Mouse (Mus musculus) CD4-positive, CD25-positive, alpha-beta regulatory T cell, adult 4 months (primary cell): ENCODE measurements around the gene Jund. TPM values are rescaled to one million over a fixed set of nuclear protein-coding genes. Genes with fewer than 3 reads are reported as not detected.
A peak's percentile ranks its signal among the peaks of the same experiment; 100 is the strongest.

ENCODE experiments used
- ATAC-seq: one replicate; pipeline ENCODE4 v1.8.0; 2017
- polyA plus RNA-seq, 2 experiments: library from polyadenylated mRNA; unstranded; fragments of 100-300 nt; shearing (Covaris generic); gene quantifications; one replicate each; pipeline ENCODE4 v1.2.1; 2017

Jund gene
- polyA plus RNA-seq, 2 experiments from 2014 or later: 7.6 to 23.3 TPM

GRCm38 (mm10) chr8:70674716-70675115 lies 24.0 kb upstream of the Jund start:
- ATAC-seq: no peak

GRCm38 (mm10) chr8:70675336-70675735 lies 23.4 kb upstream of the Jund start:
- peak; percentile 51 for ATAC-seq

GRCm38 (mm10) chr8:70677451-70678080 lies 21.2 kb upstream of the Jund start:
- ATAC-seq: no peak

GRCm38 (mm10) chr8:70678679-70679078 lies 20.1 kb upstream of the Jund start:
- no peak for ATAC-seq

- no peak for ATAC-seq
Measured at GRCm38 (mm10) chr8:70679404-70679803, 19.3 kb upstream of the Jund start.

- ATAC-seq: no peak
Measured at GRCm38 (mm10) chr8:70680039-70680438, 18.7 kb upstream of the Jund start.

- no peak for ATAC-seq
Measured at GRCm38 (mm10) chr8:70681410-70681809, 17.3 kb upstream of the Jund start.

GRCm38 (mm10) chr8:70682193-70682592 lies 16.6 kb upstream of the Jund start:
- ATAC-seq: no peak

- no peak for ATAC-seq
Measured at GRCm38 (mm10) chr8:70682692-70683091, 16.1 kb upstream of the Jund start.

GRCm38 (mm10) chr8:70684291-70684690 lies 14.5 kb upstream of the Jund start:
- peak; percentile 98 for ATAC-seq

- no peak for ATAC-seq
Measured at GRCm38 (mm10) chr8:70687576-70687975, 11.2 kb upstream of the Jund start.

- no peak for ATAC-seq
Measured at GRCm38 (mm10) chr8:70688136-70688535, 10.6 kb upstream of the Jund start.

GRCm38 (mm10) chr8:70689892-70690390 lies 8.8 kb upstream of the Jund start:
- ATAC-seq: no peak

GRCm38 (mm10) chr8:70691230-70691629 lies 7.5 kb upstream of the Jund start:
- ATAC-seq: no peak

- ATAC-seq: no peak
Measured at GRCm38 (mm10) chr8:70691727-70692231, 7.0 kb upstream of the Jund start.

GRCm38 (mm10) chr8:70693636-70694035 lies 5.1 kb upstream of the Jund start:
- no peak for ATAC-seq

- peak; percentile 1 for ATAC-seq
Measured at GRCm38 (mm10) chr8:70695318-70696018, 3.3 kb upstream of the Jund start.

- no peak for ATAC-seq
Measured at GRCm38 (mm10) chr8:70696019-70696885, 2.5 kb upstream of the Jund start.

- no peak for ATAC-seq
Measured at GRCm38 (mm10) chr8:70696946-70697345, 1.8 kb upstream of the Jund start.

- ATAC-seq: no peak
Measured at GRCm38 (mm10) chr8:70697366-70698250, 1.1 kb upstream of the Jund start.

GRCm38 (mm10) chr8:70699116-70699833 lies 526 bp downstream of the Jund start:
- no peak for ATAC-seq
